Mouse (Mus musculus): ENCODE data around the gene Zim1.

Zim1 gene

GRCm38 (mm10) chr7:6696241-6697045, at the start of gene Zim1:
Gene Zim1, minus strand, starts transcription at chr7:6696450.
- DNase-seq: peak; percentile 84

DNA sequence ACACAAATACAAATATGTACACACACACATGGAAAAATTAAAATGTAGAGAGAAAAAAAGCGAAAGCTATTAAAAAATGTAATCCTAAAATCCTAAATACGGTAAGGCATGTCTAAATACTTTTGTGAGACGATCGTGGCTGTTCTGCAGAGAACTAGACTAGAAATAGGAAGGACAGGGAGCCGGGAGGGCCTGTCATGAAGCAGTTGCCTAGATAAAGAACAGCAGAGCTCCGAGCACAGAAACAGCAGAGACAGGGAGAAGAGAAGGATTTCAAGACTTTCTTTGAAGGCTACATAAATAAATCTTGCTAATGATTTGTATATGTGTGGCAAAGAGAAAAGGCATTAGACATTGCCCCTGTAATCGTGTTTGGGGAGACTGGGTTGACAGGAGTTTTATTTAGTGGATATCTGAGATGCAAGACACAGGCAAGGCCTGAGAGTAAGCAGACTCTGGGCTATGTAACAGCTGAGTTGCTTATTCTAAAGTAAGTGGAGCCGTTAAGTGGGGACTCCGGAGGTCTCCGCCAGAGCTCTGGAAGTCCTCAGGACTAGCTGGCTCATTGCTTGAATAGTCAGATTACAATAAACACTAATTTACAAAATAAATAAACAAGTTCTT, 48.1 kb upstream of the Zim1 start:
- DNase-seq: no peak

GRCm38 (mm10) chr7:6736060-6736459, 39.8 kb upstream of the Zim1 start:
- DNase-seq: no peak

- DNase-seq: no peak
Measured at GRCm38 (mm10) chr7:6731930-6732329, 35.7 kb upstream of the Zim1 start.

DNA sequence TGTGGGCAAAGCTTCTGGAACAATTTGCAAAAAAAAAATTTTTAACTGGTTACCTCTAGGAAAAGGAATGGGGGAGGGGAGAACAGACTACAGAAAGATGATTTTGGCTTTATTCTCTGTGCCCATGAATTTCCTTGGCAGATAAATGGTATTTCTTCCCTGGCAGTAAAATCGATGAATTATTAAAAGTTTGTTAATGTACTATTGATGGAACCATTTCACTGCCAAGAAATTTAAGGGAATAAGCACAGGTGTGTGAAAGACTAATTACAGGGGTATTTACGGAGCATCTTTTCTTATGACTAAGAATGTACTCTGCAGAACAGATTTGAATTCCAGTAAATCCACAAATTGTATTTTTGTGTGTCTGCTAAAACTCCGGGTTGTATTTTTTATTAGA, 35.1 kb upstream of the Zim1 start:
- DNase-seq: no peak

DNA sequence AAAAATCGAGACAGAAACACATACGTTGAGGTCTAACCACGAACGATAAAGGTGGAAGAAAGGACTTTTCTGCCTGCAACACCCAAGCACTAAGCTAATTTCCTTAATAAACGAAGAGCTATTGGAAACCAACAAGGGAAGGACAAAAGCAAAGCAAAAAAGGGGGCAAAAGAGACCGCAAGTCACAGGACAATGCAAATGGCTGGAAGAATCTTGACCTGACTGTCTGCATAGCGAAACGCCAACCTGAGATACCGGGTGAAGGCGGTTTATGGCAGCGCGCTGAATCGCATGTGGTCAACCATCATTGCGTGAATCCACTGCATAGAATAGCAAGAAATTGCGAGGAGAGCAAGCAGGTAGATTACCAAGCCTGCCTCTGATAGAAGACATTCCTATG, 34.6 kb upstream of the Zim1 start:
- no peak for DNase-seq

- DNase-seq: peak; percentile 78
Measured at GRCm38 (mm10) chr7:6730241-6730640, 34.0 kb upstream of the Zim1 start, which contains the start of the genes Peg3 and Usp29. Gene Peg3, minus strand, starts transcription at chr7:6730431. Gene Usp29, plus strand, starts transcription at chr7:6730578.

DNA sequence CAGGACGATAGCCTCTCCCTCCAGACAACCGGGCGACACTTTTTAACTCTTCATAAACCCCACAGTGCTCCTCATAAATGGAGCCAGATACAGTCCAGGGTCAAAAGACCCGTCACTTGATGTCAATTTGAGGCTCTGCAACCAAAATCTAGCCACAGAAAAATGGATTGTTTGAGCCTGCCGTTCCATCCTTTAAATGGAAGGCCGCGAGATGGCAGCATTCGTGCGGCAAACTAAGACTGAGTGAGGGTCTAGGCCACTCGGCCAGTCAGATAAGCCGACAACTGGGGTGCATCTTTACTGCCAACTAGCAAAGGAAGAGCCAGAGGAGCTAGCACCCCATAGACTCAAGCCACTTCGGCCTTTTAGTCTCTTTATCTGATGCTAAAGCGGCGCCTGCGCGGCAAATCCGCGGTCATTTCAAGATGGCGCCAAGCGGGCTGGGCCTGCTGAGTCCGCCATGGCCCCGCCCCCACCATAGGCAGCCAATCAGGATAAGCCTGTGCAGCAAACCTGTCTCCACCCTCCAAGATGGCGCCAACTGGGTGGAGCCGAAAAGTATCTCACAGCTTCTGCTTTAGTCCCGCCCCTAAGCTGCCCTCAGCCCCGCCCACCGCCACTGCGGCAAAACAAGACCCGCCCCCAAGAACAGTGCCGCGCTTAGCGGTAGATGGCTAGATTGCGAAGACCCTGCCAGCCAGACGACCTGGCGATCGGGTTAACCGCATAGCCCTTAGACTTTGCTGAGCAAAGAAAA, 33.0 kb upstream of the Zim1 start:
- peak; percentile 94 for DNase-seq

GRCm38 (mm10) chr7:6728263-6728931, 32.1 kb upstream of the Zim1 start:
- DNase-seq: peak; percentile 87

DNA sequence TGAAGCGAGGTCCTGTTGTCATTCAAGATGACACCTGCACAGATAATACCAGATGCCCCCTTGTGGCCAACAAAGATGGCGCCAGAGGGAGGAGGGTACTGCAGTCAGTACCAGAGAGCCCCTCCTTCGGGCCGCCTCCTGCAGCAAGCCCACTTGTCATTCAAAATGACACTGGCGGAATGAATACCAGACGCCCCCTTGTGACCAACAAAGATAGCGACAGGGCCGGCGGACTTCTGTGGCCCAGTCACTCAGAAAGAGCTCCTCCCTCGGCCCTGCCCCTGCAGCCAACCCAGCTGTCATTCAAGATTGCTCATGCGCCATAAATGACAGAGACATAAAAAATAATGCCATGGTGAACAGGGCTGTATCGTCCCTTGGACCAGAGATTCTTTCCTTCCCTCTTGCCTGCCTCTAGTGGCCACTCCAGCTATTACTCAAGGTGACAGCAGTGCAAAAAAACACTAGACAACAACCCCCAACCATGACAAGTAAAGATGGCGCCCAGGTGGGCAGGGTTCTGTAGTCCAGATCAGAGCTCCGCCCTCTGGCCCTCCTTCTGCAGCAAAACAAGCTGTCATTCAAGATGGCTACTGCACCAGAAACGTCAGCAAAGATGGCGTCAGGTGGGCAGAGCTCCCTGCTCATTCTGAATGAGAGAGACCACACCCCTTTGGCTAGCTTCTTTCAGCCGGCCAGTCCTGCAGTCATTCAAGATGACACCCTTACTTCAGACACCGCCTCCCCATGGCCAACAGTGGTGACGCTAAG, 31.3 kb upstream of the Zim1 start:
- peak; percentile 76 for DNase-seq

- DNase-seq: no peak
Measured at GRCm38 (mm10) chr7:6709396-6709795, 13.1 kb upstream of the Zim1 start.

GRCm38 (mm10) chr7:6708451-6709180, 12.4 kb upstream of the Zim1 start:
- DNase-seq: no peak

- DNase-seq: no peak
Measured at GRCm38 (mm10) chr7:6707416-6708015, 11.3 kb upstream of the Zim1 start.

DNA sequence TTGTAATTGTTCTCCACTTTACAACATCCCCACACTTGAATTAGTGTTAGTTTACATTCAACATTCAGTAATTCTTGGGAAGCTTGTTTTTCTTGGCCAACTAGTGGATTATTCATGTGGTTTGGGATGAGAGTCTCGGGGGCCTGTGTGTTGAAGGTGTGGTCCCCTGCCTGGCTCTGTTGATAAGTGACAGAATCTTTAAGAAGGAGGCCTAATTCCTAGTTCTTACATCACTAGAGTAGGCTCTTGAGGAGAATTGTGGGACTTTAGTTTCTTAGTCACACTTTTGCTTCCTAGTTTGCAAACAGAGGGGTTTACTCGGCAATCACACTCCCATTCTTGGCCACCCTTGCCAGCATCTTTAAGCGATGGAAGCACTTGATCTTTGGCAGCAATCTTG, 3.0 kb upstream of the Zim1 start:
- no peak for DNase-seq

DNA sequence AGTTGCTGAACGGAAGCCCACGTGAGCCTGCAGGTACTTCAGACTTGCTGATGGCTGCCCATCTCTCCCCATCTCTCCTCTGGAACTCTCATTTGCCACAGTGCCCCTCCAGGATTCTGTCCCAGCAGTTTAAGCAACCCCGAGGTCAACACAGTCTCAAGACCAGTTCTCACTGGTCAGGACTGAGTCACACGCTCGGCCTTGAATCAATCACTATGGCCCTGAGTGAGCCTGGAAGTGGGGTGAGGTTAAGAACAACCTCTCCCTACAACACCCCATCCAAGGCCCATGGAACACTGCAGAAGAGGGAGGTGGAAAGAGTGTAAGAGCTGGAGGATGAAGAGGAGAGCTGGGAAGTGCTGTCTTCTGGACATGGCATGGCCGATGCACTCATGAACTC, 10.7 kb downstream of the Zim1 start:
- no peak for DNase-seq

- DNase-seq: no peak
Measured at GRCm38 (mm10) chr7:6666726-6667125, 29.5 kb downstream of the Zim1 start.

GRCm38 (mm10) chr7:6663430-6663829, 32.8 kb downstream of the Zim1 start:
- no peak for DNase-seq

- DNase-seq: peak; percentile 53
Measured at GRCm38 (mm10) chr7:6659605-6660004, 36.6 kb downstream of the Zim1 start.

DNA sequence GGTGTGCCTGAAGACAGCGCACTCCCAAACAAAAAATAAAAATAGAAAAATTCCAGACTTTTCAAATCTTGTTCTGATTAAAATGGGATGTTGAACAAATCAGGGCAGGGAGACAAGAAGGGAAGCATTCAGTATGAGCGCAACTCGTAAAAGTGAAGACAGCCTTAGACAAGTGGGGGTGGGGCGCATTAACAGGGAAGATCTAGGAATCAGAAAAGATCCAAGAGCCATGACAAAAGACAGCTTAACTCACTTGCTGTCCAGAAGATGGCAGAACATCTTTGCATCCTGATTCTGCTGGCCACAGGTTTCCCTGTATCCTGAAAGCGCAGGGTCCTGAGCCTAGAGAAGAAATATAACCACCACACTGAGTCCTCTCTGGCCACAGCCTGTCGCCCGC, 37.6 kb downstream of the Zim1 start:
- DNase-seq: no peak

DNA sequence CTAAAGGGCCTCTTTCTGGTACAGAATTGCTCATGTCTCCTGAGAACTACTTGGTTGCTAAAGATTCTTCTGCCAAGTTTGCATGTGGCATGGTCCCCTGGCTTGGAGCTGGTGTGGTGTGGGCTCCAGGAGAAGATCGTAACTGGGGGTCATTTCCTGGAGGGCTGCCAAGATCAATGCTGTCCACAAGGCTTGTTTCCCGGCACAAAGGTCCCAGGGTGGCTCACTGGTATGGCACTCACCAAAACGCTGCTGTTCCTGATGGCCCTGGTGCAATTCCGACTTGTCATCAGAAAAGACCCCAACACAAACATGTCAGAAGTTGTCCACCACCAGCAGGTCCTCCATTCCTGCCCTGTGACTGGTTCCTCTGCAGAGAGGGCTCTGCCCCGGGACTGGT, 44.1 kb downstream of the Zim1 start:
- DNase-seq: no peak

DNA sequence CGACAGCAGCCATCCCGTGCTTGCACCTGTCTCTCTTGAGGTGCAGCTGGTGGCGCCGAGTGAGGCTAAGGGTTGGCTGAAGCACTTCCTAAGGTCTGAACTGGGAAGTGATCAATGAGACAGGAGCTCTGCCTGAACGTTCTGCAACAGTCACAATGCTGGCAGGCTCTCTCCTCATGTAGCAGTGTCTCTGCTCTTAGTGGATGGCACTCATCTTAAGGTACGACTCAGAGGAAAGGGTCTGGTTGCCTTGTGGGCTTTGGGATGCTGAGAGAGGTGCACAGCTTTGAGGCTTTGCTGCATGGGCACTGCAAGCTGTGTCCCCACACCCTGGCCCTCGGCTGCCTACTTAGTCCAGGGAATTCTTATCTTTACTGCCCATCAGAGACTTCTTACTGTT, 45.0 kb downstream of the Zim1 start:
- DNase-seq: no peak
